Mouse (Mus musculus) limb, embryonic 15.5 days (tissue): ENCODE data around the gene Pemt. TPM values are rescaled to one million over a fixed set of nuclear protein-coding genes. Genes with fewer than 3 reads are reported as not detected.
A peak's percentile ranks its signal among the peaks of the same experiment; 100 is the strongest.

ENCODE experiments used
- ATAC-seq: fragments of 200-750 bp; cut with Nextera tagmentation; 2 replicates; pipeline ENCODE4 v1.8.0; 2017; ENCODE audit warnings: low read depth, moderate TSS enrichment; ENCODE audit not compliant: insufficient number of reproducible peaks, low FRiP score, low TSS enrichment
- H3K27ac ChIP-seq: fragments of 300-500 bp; sonication (generic); 2 replicates; pipeline ENCODE4 v1.5.1; 2015; ENCODE audit warnings: moderate library complexity, mild to moderate bottlenecking, inconsistent platforms
- H3K27me3 ChIP-seq: fragments of 300-500 bp; sonication (generic); 2 replicates; pipeline ENCODE4 v1.6.1; 2015; ENCODE audit warnings: inconsistent platforms
- H3K36me3 ChIP-seq: fragments of 300-500 bp; sonication (generic); 2 replicates; pipeline ENCODE4 v1.6.1; 2015; ENCODE audit warnings: inconsistent platforms
- H3K4me1 ChIP-seq: fragments of 300-500 bp; sonication (generic); 2 replicates; pipeline ENCODE4 v1.6.1; 2015; ENCODE audit warnings: inconsistent platforms
- H3K4me2 ChIP-seq: fragments of 300-500 bp; sonication (generic); 2 replicates; pipeline ENCODE4 v1.6.1; 2015; ENCODE audit warnings: mild to moderate bottlenecking, inconsistent platforms
- H3K4me3 ChIP-seq: fragments of 300-500 bp; sonication (generic); 2 replicates; pipeline ENCODE4 v1.5.1; 2015; ENCODE audit warnings: mild to moderate bottlenecking, inconsistent platforms
- H3K9ac ChIP-seq: fragments of 300-500 bp; sonication (generic); 2 replicates; pipeline ENCODE4 v1.6.1; 2015; ENCODE audit warnings: inconsistent platforms
- H3K9me3 ChIP-seq: fragments of 300-500 bp; sonication (generic); 2 replicates; pipeline ENCODE4 v1.6.1; 2016; ENCODE audit warnings: inconsistent platforms
- WGBS: fragments of 180-500 bp; shearing (Covaris S2); methylation state at CpG from one replicate; pipeline ENCODE4 v1.1.7; 2015; 5-methylcytosine and 5-hydroxymethylcytosine counted together
- polyA plus RNA-seq: library from polyadenylated mRNA; unstranded; fragments of >200 nt; fragmentation: Nextera tagmentation; extraction: Ambion mirVana; gene quantifications from 2 replicates; pipeline ENCODE4 v1.2.1, GENCODE M21; 2015

Pemt gene
- polyA plus RNA-seq: 4.6 and 7.0 TPM in 2 replicates

GRCm38 (mm10) chr11:60046058-60046735 is at the start of gene Pemt:
Gene Pemt, minus strand, starts transcription at chr11:60046489.
- peak within 1 kb of the TSS; percentile 97 for H3K27ac ChIP-seq
- peak within 1 kb of the TSS; percentile 67 for H3K4me3 ChIP-seq
- H3K4me2 ChIP-seq: peak within 1 kb of the TSS; percentile 52
- H3K9ac ChIP-seq: peak within 1 kb of the TSS; percentile 35
- H3K4me1 ChIP-seq: peaks cover 8% of the 10 kb centered on the region
- WGBS: under 1% methylated on average over 44 of the region's 44 CpGs
- H3K27me3 ChIP-seq: no peaks in the 10 kb centered on the region
- H3K36me3 ChIP-seq: no peaks in the 10 kb centered on the region
- ATAC-seq: peak; percentile 99
- H3K9me3 ChIP-seq: no peaks in the 10 kb centered on the region

- Histone ChIP-seq H3K4me1 (peaks cover 26% of the 10 kb centered on the region), H3K27ac (no peak overlapping the region), H3K27me3 (no peaks in the 10 kb centered on the region), H3K9ac (no peak overlapping the region), H3K4me3 (no peak overlapping the region), H3K36me3 (no peaks in the 10 kb centered on the region), H3K4me2 (no peak overlapping the region), H3K9me3 (no peaks in the 10 kb centered on the region)
- no peak for ATAC-seq
- 60% methylated on average over 9 of the region's 9 CpGs for WGBS
Observed at GRCm38 (mm10) chr11:60094909-60095810, 48.9 kb upstream of the Pemt start.

GRCm38 (mm10) chr11:60093984-60094587 is 47.8 kb upstream of the Pemt start:
- no peaks in the 10 kb centered on the region for H3K27me3 ChIP-seq
- H3K9ac ChIP-seq: no peak overlapping the region
- no peak overlapping the region for H3K4me3 ChIP-seq
- 54% methylated on average over 7 of the region's 7 CpGs for WGBS
- H3K36me3 ChIP-seq: no peaks in the 10 kb centered on the region
- H3K27ac ChIP-seq: no peak overlapping the region
- no peak overlapping the region for H3K4me2 ChIP-seq
- no peak for ATAC-seq
- no peaks in the 10 kb centered on the region for H3K9me3 ChIP-seq
- H3K4me1 ChIP-seq: peaks cover 24% of the 10 kb centered on the region

- no peak for ATAC-seq
- Histone ChIP-seq H3K4me2 (no peak overlapping the region), H3K9me3 (no peaks in the 10 kb centered on the region), H3K9ac (no peak overlapping the region), H3K27me3 (no peaks in the 10 kb centered on the region), H3K4me3 (no peak overlapping the region), H3K4me1 (peaks cover 26% of the 10 kb centered on the region), H3K27ac (no peak overlapping the region), H3K36me3 (no peaks in the 10 kb centered on the region)
Observed at GRCm38 (mm10) chr11:60093227-60093626, 46.9 kb upstream of the Pemt start.

- no peaks in the 10 kb centered on the region for H3K27me3 ChIP-seq
- H3K9ac ChIP-seq: no peak overlapping the region
- peaks cover 26% of the 10 kb centered on the region for H3K4me1 ChIP-seq
- H3K27ac ChIP-seq: no peak overlapping the region
- no peaks in the 10 kb centered on the region for H3K36me3 ChIP-seq
- no peaks in the 10 kb centered on the region for H3K9me3 ChIP-seq
- no peak for ATAC-seq
- 58% methylated on average over 7 of the region's 7 CpGs for WGBS
- H3K4me3 ChIP-seq: no peak overlapping the region
- H3K4me2 ChIP-seq: no peak overlapping the region
Observed at GRCm38 (mm10) chr11:60091422-60091761, 45.1 kb upstream of the Pemt start.

GRCm38 (mm10) chr11:60090696-60091421 is 44.6 kb upstream of the Pemt start:
- no peak overlapping the region for H3K27ac ChIP-seq
- H3K9ac ChIP-seq: no peak overlapping the region
- H3K4me1 ChIP-seq: peaks cover 23% of the 10 kb centered on the region
- no peak overlapping the region for H3K4me3 ChIP-seq
- no peaks in the 10 kb centered on the region for H3K36me3 ChIP-seq
- no peaks in the 10 kb centered on the region for H3K9me3 ChIP-seq
- H3K27me3 ChIP-seq: no peaks in the 10 kb centered on the region
- no peak for ATAC-seq
- 49% methylated on average over 5 of the region's 5 CpGs for WGBS
- no peak overlapping the region for H3K4me2 ChIP-seq

GRCm38 (mm10) chr11:60088947-60089346 is 42.7 kb upstream of the Pemt start:
- peaks cover 10% of the 10 kb centered on the region; the same call in 1 of the 2 replicates for H3K4me1 ChIP-seq
- no peaks in the 10 kb centered on the region for H3K36me3 ChIP-seq
- no peak overlapping the region for H3K9ac ChIP-seq
- 29% methylated on average over 4 of the region's 4 CpGs for WGBS
- no peak for ATAC-seq
- no peaks in the 10 kb centered on the region for H3K9me3 ChIP-seq
- no peak overlapping the region for H3K4me2 ChIP-seq
- no peaks in the 10 kb centered on the region for H3K27me3 ChIP-seq
- H3K27ac ChIP-seq: no peak overlapping the region
- no peak overlapping the region for H3K4me3 ChIP-seq

- no peaks in the 10 kb centered on the region; the same call in 1 of the 2 replicates for H3K27me3 ChIP-seq
- WGBS: 81% methylated on average over 1 of the region's 1 CpGs
- peaks cover 10% of the 10 kb centered on the region; the same call in 1 of the 2 replicates for H3K4me1 ChIP-seq
- no peak overlapping the region for H3K27ac ChIP-seq
- no peaks in the 10 kb centered on the region for H3K36me3 ChIP-seq
- H3K4me3 ChIP-seq: no peak overlapping the region
- H3K9ac ChIP-seq: no peak overlapping the region
- no peaks in the 10 kb centered on the region for H3K9me3 ChIP-seq
- ATAC-seq: no peak
- no peak overlapping the region for H3K4me2 ChIP-seq
Observed at GRCm38 (mm10) chr11:60086676-60087075, 40.4 kb upstream of the Pemt start.

- Histone ChIP-seq H3K4me2 (no peak overlapping the region), H3K4me1 (peaks cover 3% of the 10 kb centered on the region; the same call in 1 of the 2 replicates)
- 34% methylated on average over 2 of the region's 2 CpGs for WGBS
Observed at GRCm38 (mm10) chr11:60084589-60084988, 38.3 kb upstream of the Pemt start.

GRCm38 (mm10) chr11:60076790-60077189 is 30.5 kb upstream of the Pemt start:
- H3K27me3 ChIP-seq: no peaks in the 10 kb centered on the region
- no peaks in the 10 kb centered on the region for H3K9me3 ChIP-seq
- H3K36me3 ChIP-seq: no peaks in the 10 kb centered on the region
- no peak overlapping the region for H3K27ac ChIP-seq
- H3K4me3 ChIP-seq: no peak overlapping the region
- H3K4me1 ChIP-seq: 0 out of 2 replicates have a peak, but pooled peaks cover 6% of the 10 kb centered on the region
- WGBS: 14% methylated on average over 4 of the region's 4 CpGs
- no peak overlapping the region for H3K9ac ChIP-seq
- no peak overlapping the region for H3K4me2 ChIP-seq
- no peak for ATAC-seq

More at GRCm38 (mm10) chr11:60084589-60084988, 38.3 kb upstream of the Pemt start:
- Histone ChIP-seq H3K27me3 (no peaks in the 10 kb centered on the region; the same call in 1 of the 2 replicates), H3K27ac (no peak overlapping the region), H3K4me3 (no peak overlapping the region), H3K36me3 (no peaks in the 10 kb centered on the region), H3K9ac (no peak overlapping the region), H3K9me3 (no peaks in the 10 kb centered on the region)
- no peak for ATAC-seq

- H3K9ac ChIP-seq: no peak overlapping the region
- ATAC-seq: no peak
- no peaks in the 10 kb centered on the region for H3K9me3 ChIP-seq
- H3K27me3 ChIP-seq: no peaks in the 10 kb centered on the region
- 84% methylated on average over 3 of the region's 3 CpGs for WGBS
- no peak overlapping the region for H3K4me3 ChIP-seq
- 0 out of 2 replicates have a peak, but pooled peaks cover 6% of the 10 kb centered on the region for H3K4me1 ChIP-seq
- H3K4me2 ChIP-seq: no peak overlapping the region
- H3K27ac ChIP-seq: no peak overlapping the region
- H3K36me3 ChIP-seq: no peaks in the 10 kb centered on the region
Observed at GRCm38 (mm10) chr11:60076183-60076582, 29.9 kb upstream of the Pemt start.
